Mouse (Mus musculus) embryo, embryonic 10.5 days (tissue): ENCODE measurements at regions not wholly inside any gene's neighbourhood (a gene's known extent, or its start where the extent isn't known, plus 50 kb on each side); places are given as distances from the start of the nearest gene placed in this dataset.

Source experiments
- DNase-seq: peaks from one replicate; pipeline ENCODE4 v3.0.0-alpha.2; 2015; ENCODE audit warnings: low spot score

GRCm38 (mm10) chr1:163650577-163651180 lies 74.4 kb downstream of the Mettl11b start:
- no peak for DNase-seq

- no peak for DNase-seq
These were observed 82.9 kb downstream of the Mettl11b start for GRCm38 (mm10) chr1:163642091-163642490.

- DNase-seq = peak; percentile 32
These were observed 84.4 kb downstream of the Mettl11b start for GRCm38 (mm10) chr1:163640527-163641228.

- DNase-seq = no peak
These were observed 94.7 kb downstream of the Mettl11b start for GRCm38 (mm10) chr1:163630291-163630812.

- no peak for DNase-seq
These were observed 100.1 kb downstream of the Mettl11b start for GRCm38 (mm10) chr1:163624887-163625286.

- DNase-seq = no peak
These were observed 103.7 kb downstream of the Mettl11b start for GRCm38 (mm10) chr1:163621293-163621692.

- DNase-seq = no peak
These were observed 105.2 kb downstream of the Mettl11b start for GRCm38 (mm10) chr1:163619831-163620230.

- DNase-seq = peak; percentile 73
These were observed 106.9 kb downstream of the Mettl11b start for GRCm38 (mm10) chr1:163618132-163618531.

- DNase-seq = no peak
These were observed 108.4 kb downstream of the Mettl11b start for GRCm38 (mm10) chr1:163616596-163616995.

GRCm38 (mm10) chr1:163608429-163608828 lies 116.6 kb downstream of the Mettl11b start:
- DNase-seq = no peak

- DNase-seq = no peak
These were observed 117.3 kb downstream of the Mettl11b start for GRCm38 (mm10) chr1:163607701-163608100.

GRCm38 (mm10) chr1:163599926-163600890 lies 124.8 kb downstream of the Mettl11b start:
- no peak for DNase-seq

GRCm38 (mm10) chr1:163576411-163576810 lies 148.6 kb downstream of the Mettl11b start:
- no peak for DNase-seq

GRCm38 (mm10) chr1:163575593-163575992 lies 149.4 kb downstream of the Mettl11b start:
- DNase-seq = no peak

GRCm38 (mm10) chr1:163574409-163575161 lies 150.4 kb downstream of the Mettl11b start:
- peak; percentile 73 for DNase-seq

GRCm38 (mm10) chr1:163573533-163573932 lies 151.5 kb downstream of the Mettl11b start:
- DNase-seq = no peak

- no peak for DNase-seq
These were observed 160.3 kb upstream of the Gorab start for GRCm38 (mm10) chr1:163563791-163564190.

- no peak for DNase-seq
These were observed 159.6 kb upstream of the Gorab start for GRCm38 (mm10) chr1:163563064-163563463.

- DNase-seq = no peak
These were observed 158.8 kb upstream of the Gorab start for GRCm38 (mm10) chr1:163562166-163562733.

GRCm38 (mm10) chr1:163561016-163561415 lies 157.5 kb upstream of the Gorab start:
- DNase-seq = no peak

- no peak for DNase-seq
These were observed 156.9 kb upstream of the Gorab start for GRCm38 (mm10) chr1:163560276-163560943.
